Mouse (Mus musculus): ENCODE measurements at regions not wholly inside any gene's neighbourhood (a gene's known extent, or its start where the extent isn't known, plus 50 kb on each side); places are given as distances from the start of the nearest gene placed in this dataset.

- DNase-seq (ENCODE audit: extremely low spot score, low read depth, low spot score), result no peak
These were observed 54.4 kb upstream of the 9630041A04Rik start for GRCm38 (mm10) chr9:101807249-101807648.

- no peak for DNase-seq (ENCODE audit: extremely low spot score, low read depth, low spot score)
These were observed 64.9 kb upstream of the 9630041A04Rik start for GRCm38 (mm10) chr9:101796718-101797117.

GRCm38 (mm10) chr9:101796063-101796462 is 65.6 kb upstream of the 9630041A04Rik start:
- DNase-seq (ENCODE audit: extremely low spot score, low read depth, low spot score), result no peak

GRCm38 (mm10) chr9:101795436-101795835 is 66.2 kb upstream of the 9630041A04Rik start:
- no peak for DNase-seq (ENCODE audit: extremely low spot score, low read depth, low spot score)

GRCm38 (mm10) chr9:101790936-101791335 is 70.7 kb upstream of the 9630041A04Rik start:
- no peak for DNase-seq (ENCODE audit: extremely low spot score, low read depth, low spot score)

GRCm38 (mm10) chr9:101740949-101741605 is 120.6 kb upstream of the 9630041A04Rik start:
- DNase-seq (ENCODE audit: extremely low spot score, low read depth, low spot score), result peak; percentile 41

- DNase-seq (ENCODE audit: extremely low spot score, low read depth, low spot score), result no peak
These were observed 122.3 kb upstream of the 9630041A04Rik start for GRCm38 (mm10) chr9:101739322-101739721.

GRCm38 (mm10) chr9:101734271-101734670 is 127.4 kb upstream of the 9630041A04Rik start:
- no peak for DNase-seq (ENCODE audit: extremely low spot score, low read depth, low spot score)

- no peak for DNase-seq (ENCODE audit: extremely low spot score, low read depth, low spot score)
These were observed 127.9 kb upstream of the 9630041A04Rik start for GRCm38 (mm10) chr9:101733611-101734225.

GRCm38 (mm10) chr9:101730136-101730535 is 131.5 kb upstream of the 9630041A04Rik start:
- DNase-seq (ENCODE audit: extremely low spot score, low read depth, low spot score), result no peak

- DNase-seq (ENCODE audit: extremely low spot score, low read depth, low spot score), result no peak
These were observed 143.7 kb upstream of the 9630041A04Rik start for GRCm38 (mm10) chr9:101717911-101718310.

- DNase-seq (ENCODE audit: extremely low spot score, low read depth, low spot score), result no peak
These were observed 145.3 kb upstream of the 9630041A04Rik start for GRCm38 (mm10) chr9:101716326-101716725.

GRCm38 (mm10) chr9:101714805-101715204 is 146.8 kb upstream of the 9630041A04Rik start:
- no peak for DNase-seq (ENCODE audit: extremely low spot score, low read depth, low spot score)

GRCm38 (mm10) chr9:101710611-101711071 is 151.0 kb upstream of the 9630041A04Rik start:
- no peak for DNase-seq (ENCODE audit: extremely low spot score, low read depth, low spot score)

- DNase-seq (ENCODE audit: extremely low spot score, low read depth, low spot score), result no peak
These were observed 161.3 kb upstream of the 9630041A04Rik start for GRCm38 (mm10) chr9:101700368-101700767.

- DNase-seq (ENCODE audit: extremely low spot score, low read depth, low spot score), result no peak
These were observed 167.6 kb upstream of the 9630041A04Rik start for GRCm38 (mm10) chr9:101694054-101694453.

- no peak for DNase-seq (ENCODE audit: extremely low spot score, low read depth, low spot score)
These were observed 170.3 kb upstream of the 9630041A04Rik start for GRCm38 (mm10) chr9:101691336-101691735.

- DNase-seq (ENCODE audit: extremely low spot score, low read depth, low spot score), result no peak
These were observed 170.7 kb upstream of the 9630041A04Rik start for GRCm38 (mm10) chr9:101690916-101691315.

GRCm38 (mm10) chr9:101690402-101690861 is 171.2 kb upstream of the 9630041A04Rik start:
- no peak for DNase-seq (ENCODE audit: extremely low spot score, low read depth, low spot score)

- peak; percentile 75 for DNase-seq (ENCODE audit: extremely low spot score, low read depth, low spot score)
These were observed 171.9 kb upstream of the 9630041A04Rik start for GRCm38 (mm10) chr9:101689532-101690401.

- DNase-seq (ENCODE audit: extremely low spot score, low read depth, low spot score), result no peak
These were observed 174.4 kb upstream of the 9630041A04Rik start for GRCm38 (mm10) chr9:101687226-101687625.
